Mouse (Mus musculus): Measurements from ENCODE around the gene Gm45837.
"Not testable (repeated sequence)": the region's sequence is repeated elsewhere in the genome, so short reads cannot be mapped to it uniquely, and the experiment has no call there.

Gene Gm45837

GRCm38 (mm10) chr7:101504507-101504906 is 93.8 kb downstream of the Gm45837 start:
- no peak for DNase-seq

DNA sequence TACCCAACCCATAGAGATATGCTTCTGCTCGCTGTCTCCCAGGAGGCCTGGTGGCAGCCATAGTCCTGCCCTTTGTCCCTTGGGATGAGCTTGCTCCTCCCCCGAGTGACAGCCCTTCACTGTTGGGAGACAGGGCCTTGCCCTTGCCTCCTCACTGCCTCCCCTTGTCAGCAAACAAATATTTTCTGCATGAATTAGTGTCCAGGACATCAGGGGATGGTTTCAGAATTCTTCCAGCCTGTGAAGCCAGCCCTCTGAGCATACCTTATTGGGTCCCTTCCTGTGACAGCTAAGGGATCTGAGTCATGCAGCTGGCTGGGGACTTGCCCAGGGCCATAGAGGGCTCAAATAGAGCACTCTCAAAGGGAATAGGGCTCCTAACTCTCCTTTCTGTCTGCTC is 98.5 kb downstream of the Gm45837 start:
- DNase-seq = no peak

DNA sequence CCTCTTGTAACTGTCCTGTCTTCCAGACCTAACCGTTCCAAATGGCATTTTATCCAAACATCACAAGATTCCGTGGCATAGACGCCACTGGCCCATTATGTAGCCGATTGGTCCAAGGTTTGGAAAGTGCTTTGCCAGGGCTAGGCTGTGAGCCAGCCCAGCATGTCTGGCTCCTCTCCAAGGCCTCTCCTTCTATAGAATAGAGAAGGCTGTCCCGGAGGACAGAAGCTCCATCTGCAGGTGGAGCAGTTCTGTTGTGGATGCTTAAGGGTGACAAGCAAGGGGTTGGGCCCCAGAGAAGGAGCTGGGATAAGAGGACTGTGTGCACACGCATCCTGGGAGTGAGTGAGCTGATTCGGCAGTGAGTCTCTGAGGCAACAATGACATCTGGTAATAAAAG is 103.0 kb downstream of the Gm45837 start:
- DNase-seq = peak; percentile 73 to 74

- DNase-seq = no peak
Measured at GRCm38 (mm10) chr7:101514768-101515167, 104.1 kb downstream of the Gm45837 start.

- DNase-seq = no peak
Measured at GRCm38 (mm10) chr7:101515295-101515694, 104.6 kb downstream of the Gm45837 start.

DNA sequence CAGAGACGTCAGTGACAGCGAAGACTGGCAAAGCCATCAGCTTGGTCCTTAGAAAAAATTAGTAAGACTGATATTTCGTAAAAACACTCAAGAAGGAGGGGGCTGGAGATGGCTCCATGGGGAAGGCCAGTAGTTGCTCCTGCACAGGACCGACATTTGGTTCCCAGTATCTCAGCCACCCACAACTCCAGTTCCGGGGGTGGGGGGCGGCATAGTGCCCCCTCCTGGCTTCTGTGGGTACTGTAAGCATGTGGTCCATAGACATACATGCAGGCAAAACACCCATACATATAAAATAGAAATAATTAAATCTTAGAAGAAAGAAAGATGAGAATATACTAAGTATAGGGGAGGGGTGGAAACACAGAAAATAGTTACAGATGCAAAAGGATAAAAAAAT is 105.8 kb downstream of the Gm45837 start:
- DNase-seq = no peak

- DNase-seq = no peak
Measured at GRCm38 (mm10) chr7:101521696-101522095, 111.0 kb downstream of the Gm45837 start.

GRCm38 (mm10) chr7:101523205-101523604 is 112.5 kb downstream of the Gm45837 start:
- DNase-seq = no peak

DNA sequence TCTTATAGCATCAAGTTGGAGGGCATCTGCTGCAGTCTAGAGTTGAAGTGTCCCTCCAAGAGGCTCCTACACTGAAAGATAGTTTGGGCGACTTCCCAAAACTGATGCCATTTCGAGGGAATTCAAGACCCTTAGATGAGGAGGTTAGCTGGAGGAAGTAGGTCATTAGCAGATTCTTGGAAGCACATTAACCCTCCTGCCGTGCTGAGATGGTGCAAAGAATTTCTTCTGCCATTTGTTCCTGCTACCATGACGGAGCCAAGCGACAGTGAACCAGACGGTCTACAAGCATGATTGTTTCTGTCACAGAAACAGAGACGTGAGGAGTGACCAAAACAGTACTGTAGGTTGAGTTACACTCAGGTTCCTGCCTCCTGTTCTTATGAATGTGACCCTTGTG is 115.8 kb downstream of the Gm45837 start:
- DNase-seq = no peak

- DNase-seq = no peak
Measured at GRCm38 (mm10) chr7:101534428-101534827, 123.7 kb downstream of the Gm45837 start.

DNA sequence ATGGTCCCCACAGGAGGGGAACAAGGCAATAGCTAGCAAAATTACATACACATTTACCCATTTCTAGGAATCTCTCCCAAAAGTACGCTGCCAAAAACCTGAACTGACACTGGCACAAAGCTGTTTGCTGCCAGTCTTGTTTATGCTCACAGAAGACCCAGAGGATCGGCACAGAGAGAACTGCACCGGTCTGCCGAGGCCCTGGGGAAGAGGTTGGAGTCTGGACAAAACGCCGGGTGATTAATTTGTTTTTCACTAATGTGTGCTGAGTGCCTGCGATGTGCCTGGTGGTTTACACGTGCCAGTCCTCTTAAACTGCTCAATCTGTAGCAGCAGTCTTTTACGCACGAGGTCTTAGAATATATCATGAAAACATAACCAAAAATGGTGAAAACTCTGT is 124.4 kb downstream of the Gm45837 start:
- DNase-seq = no peak

GRCm38 (mm10) chr7:101535517-101535916 is 124.8 kb downstream of the Gm45837 start:
- no peak for DNase-seq

- no peak for DNase-seq
Measured at GRCm38 (mm10) chr7:101537541-101537940, 126.9 kb downstream of the Gm45837 start.

DNA sequence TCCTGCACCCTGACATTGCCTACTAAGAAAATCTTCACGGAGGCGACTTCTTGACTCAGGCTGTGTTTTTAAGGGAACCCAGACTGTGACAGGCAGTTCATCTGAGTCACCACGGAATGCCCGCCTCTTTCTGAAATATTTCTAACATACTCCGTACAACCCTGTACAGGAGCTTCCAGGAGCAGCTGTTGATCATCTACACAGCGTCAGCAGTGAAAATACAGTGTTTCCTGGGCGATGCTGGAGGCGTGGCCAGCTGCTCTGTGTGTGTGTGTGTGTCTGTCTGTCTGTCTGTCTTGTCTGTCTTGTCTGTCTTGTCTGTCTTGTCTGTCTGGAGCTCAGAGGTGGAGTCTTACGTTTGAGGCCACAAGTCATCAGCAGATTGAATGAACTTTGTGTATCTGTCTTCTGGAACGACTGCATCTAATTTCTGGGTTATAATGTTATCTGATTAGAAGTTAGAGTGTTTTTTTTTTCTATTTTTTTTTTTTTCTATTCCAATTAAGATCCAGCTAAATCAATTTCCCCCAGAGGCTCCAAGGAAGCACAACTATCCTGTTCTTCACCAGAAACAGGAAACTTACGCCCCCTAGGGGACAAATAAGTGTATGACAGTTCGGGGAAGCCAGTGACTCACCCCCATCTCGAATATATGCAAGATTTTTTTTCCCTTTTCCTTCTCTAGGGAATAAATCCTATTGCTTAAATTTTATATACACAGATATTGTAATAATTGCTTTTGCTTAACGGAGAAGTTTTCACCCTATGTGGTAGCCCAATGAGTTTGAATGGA is 127.7 kb downstream of the Gm45837 start:
- DNase-seq = peak in 1 of 2 experiments; percentile 20

GRCm38 (mm10) chr7:101539774-101540173 is 129.1 kb downstream of the Gm45837 start:
- DNase-seq = no peak

DNA sequence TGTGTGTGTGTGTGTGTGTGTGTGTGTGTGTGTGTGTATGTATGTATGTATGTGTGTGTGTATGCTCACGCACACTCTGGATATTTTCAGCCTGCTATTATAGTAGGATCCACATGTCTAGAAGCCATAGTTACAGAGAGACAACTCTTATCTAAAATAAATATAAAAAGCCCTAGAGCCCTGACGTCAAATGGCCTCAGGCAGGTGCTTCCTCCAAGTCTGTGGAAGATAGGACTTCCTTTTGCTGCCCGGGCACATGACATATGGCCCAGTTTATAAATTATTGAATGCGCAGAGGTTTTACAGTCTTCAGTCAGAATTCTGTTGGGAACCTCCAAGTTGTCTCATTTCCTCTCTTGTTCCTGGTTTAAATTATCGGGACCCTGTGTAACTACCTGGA is 130.0 kb downstream of the Gm45837 start:
- no peak for DNase-seq

- DNase-seq = peak; percentile 72 to 82
Measured at GRCm38 (mm10) chr7:101541132-101541531, 130.4 kb downstream of the Gm45837 start.

DNA sequence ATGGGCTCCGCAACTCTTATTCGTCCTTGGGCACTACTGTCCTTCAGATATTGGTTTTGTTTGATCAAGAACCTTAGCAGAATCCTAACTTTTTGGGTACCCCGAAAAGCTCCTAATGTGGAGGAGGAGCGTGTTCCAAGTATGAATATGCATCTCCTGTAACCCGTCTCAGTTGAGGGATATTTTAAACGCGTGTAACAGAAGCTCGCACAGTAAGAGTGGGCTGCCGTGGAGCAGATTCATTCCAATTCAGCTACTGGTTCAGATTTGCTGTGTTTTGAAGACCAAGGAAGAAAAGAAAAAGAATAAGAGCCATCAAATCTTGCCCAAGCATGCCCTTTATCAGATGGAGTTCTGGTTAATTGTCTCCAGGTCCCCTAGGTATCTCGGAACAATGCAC is 131.0 kb downstream of the Gm45837 start:
- DNase-seq = peak in 1 of 2 experiments; percentile 6

DNA sequence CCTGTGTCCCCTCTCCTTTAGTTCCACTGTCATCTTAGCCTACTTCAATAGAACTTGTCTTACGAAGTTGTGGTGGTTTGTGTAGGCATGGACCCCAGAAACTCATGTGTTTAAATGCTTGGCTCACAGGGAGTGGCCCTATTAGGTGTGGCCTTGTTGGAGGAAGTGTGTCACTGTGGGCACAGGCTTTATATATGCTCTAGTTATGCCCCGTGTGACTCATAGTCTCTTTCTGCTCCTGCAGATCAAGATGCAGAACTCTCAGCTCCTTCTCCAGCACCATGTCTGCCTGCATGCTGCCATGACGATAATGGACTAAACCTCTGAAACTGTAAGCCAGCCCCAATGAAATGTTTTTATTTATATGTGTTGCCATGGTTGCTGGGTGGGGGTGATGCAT is 137.0 kb downstream of the Gm45837 start:
- DNase-seq = no peak

DNA sequence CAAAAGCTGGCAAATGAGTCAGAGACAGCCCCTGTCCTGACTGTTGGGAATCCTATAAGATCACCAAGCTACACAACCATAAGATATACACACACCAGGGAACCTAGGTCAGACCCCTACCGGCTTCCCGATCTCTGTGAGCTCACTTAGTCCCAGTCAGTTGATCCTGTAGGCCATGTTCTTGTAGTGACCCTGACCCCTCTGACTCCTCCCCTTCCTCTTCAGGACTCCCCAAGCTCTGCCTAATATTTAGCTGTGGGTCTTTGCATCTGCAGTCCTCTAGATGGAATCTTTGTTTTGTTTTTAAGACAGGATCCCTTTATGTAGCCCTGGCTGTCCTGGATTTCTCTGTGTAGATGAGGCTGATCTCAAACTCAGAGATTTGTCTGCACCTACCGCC is 138.6 kb downstream of the Gm45837 start:
- no peak for DNase-seq

DNA sequence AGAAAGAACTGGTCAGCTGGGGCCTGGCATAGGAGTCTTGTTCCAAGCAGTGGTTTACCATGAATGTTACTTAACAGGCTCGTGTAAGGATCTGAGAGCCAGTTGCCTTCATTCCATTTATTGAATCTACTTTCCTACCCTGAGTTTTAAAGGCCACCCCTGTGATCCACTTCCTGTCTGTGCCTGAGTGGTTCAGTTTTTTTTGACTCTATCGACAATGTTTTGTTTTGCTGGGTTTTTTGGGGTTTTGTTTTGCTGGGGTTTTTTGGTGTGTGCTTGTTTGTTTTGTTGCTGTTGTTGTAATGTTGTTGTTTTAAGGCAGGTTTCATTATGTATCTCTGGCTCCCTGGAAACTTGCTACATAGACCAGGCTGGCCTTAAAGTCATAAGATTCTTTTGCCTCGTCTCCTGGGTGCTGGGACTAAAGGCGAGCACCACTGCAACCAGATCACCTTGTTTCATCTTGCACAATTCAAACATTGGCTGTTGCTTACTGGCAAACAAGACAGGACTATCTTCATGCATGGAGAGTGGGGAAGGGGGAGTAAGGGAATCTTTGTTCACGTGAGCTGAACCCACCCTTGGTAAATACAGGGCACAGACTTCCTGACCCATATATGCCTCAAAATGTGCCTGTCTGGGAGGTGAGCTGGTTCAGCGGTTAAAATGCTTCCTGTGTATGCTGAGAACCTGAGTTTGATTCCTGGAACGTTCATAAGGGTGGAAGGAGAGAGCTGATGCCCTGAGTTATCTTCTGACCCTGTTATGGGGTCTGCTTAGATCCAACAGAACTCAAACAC is 140.2 kb downstream of the Gm45837 start:
- no peak for DNase-seq

DNA sequence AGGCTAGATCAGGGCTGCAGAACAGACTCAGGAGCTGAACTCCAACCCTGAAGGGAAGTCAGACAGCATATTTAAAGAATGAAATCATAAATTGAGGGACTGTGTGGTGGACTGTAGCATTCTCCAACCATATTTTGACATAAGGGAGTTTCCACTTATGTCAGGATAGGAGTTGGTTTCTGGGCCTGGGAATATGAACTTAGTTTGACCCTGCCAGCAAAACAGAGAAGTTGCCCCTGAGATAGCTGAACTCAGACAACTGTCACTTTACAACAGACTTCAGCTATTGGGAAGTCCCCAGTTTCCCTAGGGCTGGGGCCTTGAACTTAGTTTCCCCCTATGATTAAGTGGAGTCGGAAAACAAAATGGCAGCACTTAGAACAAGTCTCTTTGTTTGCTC is 140.8 kb downstream of the Gm45837 start:
- DNase-seq = no peak

GRCm38 (mm10) chr7:101555473-101555872 is 144.8 kb downstream of the Gm45837 start:
- DNase-seq = not testable (repeated sequence)

DNA sequence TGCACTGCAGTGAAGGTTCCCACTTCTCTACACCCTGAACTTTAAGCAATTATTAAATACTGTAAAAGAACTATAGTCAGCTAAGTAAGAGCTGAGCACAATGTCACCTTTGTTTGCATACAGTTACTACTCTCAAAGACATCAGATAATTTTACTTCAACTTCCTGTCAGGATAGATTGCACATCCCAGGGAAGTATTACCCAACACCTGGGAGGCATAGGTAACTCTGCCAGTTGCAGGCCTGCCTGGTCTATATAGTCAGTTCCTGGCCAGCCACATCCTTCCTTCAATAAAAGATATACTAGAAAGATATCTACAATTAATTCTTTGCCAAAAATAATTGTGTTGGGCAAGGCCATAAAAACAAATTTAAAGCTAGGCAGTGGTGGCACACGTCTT is 146.7 kb downstream of the Gm45837 start:
- no peak for DNase-seq
